Mouse (Mus musculus): ENCODE data around the gene Ptch1.

DNA sequence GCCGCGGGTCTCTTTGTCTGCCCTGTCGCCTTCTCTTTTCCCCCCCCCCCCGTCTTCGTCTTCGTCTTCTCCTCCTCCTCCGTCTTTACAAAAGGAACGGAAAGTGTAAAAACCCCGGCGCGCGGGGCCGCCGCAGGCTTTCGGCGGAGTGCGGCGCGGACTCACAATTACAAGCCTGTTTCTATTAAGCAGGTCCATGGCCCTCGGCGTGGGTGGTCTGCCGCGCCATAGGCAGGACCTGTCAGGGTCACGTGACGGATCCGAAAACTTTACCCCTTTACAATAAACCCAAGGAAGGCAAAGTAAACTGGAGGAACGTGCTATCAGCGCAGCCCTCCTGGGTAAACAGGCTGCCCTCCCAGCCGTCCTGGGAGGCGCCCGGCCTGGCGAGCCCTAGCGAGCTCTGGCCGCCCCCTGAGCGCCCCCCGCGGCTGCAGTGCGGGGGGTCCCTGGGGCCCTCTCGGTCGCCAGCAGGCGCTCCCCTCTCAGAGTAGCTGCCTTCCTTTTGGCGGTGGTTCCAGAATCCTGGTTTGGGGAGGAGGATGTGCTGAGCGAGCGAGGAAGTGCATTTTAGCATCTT, at the start of gene Ptch1:
- TF ChIP-seq POLR2A (IDR thresholded peaks at IDR 0.05; ENCODE audit: borderline replicate concordance, insufficient read depth, low read length) (no peak), CTCF (IDR thresholded peaks at IDR 0.05; ENCODE audit: borderline replicate concordance, insufficient read depth, low read depth, low read length) (no peak)
